In genomic region chr17:35213071-35213470, GRCm38 (mm10) we compare ENCODE assay signal across 46 mouse cellular contexts. TPM values are rescaled to one million over a fixed set of nuclear protein-coding genes. Genes with fewer than 3 reads are reported as not detected.
"Had no signal": no experiment of that assay in that cellular context is flagged by ENCODE, and none has a peak within 500 bp of the region (broad histone marks: within the 10 kb centered on the region; RNA-seq: fewer than 3 reads in every experiment).

No protein-coding gene starts in this region.

- H3K9me3 ChIP-seq: limb, embryonic 10.5 days; limb, embryonic 12.5 days; limb, embryonic 13.5 days; limb, embryonic 15.5 days; liver, embryonic 12.5 days; liver, embryonic 13.5 days; liver, embryonic 15.5 days; lung, embryonic 15.5 days; megakaryocyte, embryonic 14.5 days; midbrain, embryonic 10.5 days; midbrain, embryonic 12.5 days; midbrain, embryonic 13.5 days; midbrain, embryonic 15.5 days; neural tube, embryonic 12.5 days had no signal

- H3K36me3 ChIP-seq: limb, embryonic 10.5 days; limb, embryonic 12.5 days; limb, embryonic 13.5 days; limb, embryonic 15.5 days; liver, embryonic 12.5 days; liver, embryonic 13.5 days; liver, embryonic 15.5 days; lung, embryonic 15.5 days; midbrain, embryonic 12.5 days; midbrain, embryonic 13.5 days; midbrain, embryonic 15.5 days; neural tube, embryonic 12.5 days had no signal

- H3K9ac ChIP-seq: limb, embryonic 12.5 days; limb, embryonic 13.5 days; limb, embryonic 15.5 days; liver, embryonic 12.5 days; liver, embryonic 13.5 days; liver, embryonic 14.5 days; liver, embryonic 15.5 days; lung, embryonic 14.5 days; lung, embryonic 15.5 days; midbrain, embryonic 12.5 days; midbrain, embryonic 13.5 days; midbrain, embryonic 15.5 days; neural tube, embryonic 12.5 days had no signal

- H3K27ac ChIP-seq: limb, embryonic 10.5 days; limb, embryonic 12.5 days; limb, embryonic 13.5 days; limb, embryonic 15.5 days; liver, embryonic 12.5 days; liver, embryonic 13.5 days; liver, embryonic 14.5 days; liver, embryonic 15.5 days; lung, embryonic 15.5 days; macrophage; midbrain, embryonic 10.5 days; midbrain, embryonic 12.5 days; midbrain, embryonic 13.5 days; midbrain, embryonic 15.5 days; neural tube, embryonic 12.5 days had no signal

- ATAC-seq: liver, embryonic 12.5 days; lung, postnatal 0 days; midbrain, embryonic 13.5 days; midbrain, embryonic 15.5 days; midbrain, embryonic 16.5 days had no signal

- H3K27me3 ChIP-seq: limb, embryonic 12.5 days; limb, embryonic 13.5 days; limb, embryonic 15.5 days; liver, embryonic 13.5 days; lung, embryonic 15.5 days; megakaryocyte, embryonic 14.5 days; midbrain, embryonic 12.5 days; midbrain, embryonic 13.5 days; midbrain, embryonic 15.5 days; neural tube, embryonic 12.5 days had no signal

- DNase-seq: left cerebral cortex, postnatal 4 days; liver; liver, embryonic 13.5 days; lung, adult 18-20 months; lung, adult 2 months; lung, embryonic 14.5 days; lung, postnatal 10 days; lung, postnatal 14 days; lung, postnatal 36 days; lung, postnatal 4 days; midbrain, embryonic 14.5 days had no signal

- H3K4me3 ChIP-seq: limb, embryonic 10.5 days; limb, embryonic 12.5 days; limb, embryonic 13.5 days; limb, embryonic 15.5 days; liver, embryonic 12.5 days; liver, embryonic 13.5 days; liver, embryonic 15.5 days; lung, embryonic 15.5 days; megakaryocyte, embryonic 14.5 days; midbrain, embryonic 10.5 days; midbrain, embryonic 12.5 days; midbrain, embryonic 13.5 days; midbrain, embryonic 15.5 days; myocyte; neural tube, embryonic 12.5 days had no signal

- H3K4me2 ChIP-seq: limb, embryonic 12.5 days; limb, embryonic 13.5 days; limb, embryonic 15.5 days; liver, embryonic 11.5 days; liver, embryonic 12.5 days; liver, embryonic 13.5 days; liver, embryonic 15.5 days; lung, embryonic 14.5 days; lung, embryonic 15.5 days; midbrain, embryonic 11.5 days; midbrain, embryonic 12.5 days; midbrain, embryonic 13.5 days; midbrain, embryonic 15.5 days; neural tube, embryonic 12.5 days had no signal

- H3K4me1 ChIP-seq: limb, embryonic 12.5 days; limb, embryonic 13.5 days; limb, embryonic 15.5 days; lung, embryonic 15.5 days; midbrain, embryonic 12.5 days; midbrain, embryonic 13.5 days; midbrain, embryonic 15.5 days; neural tube, embryonic 12.5 days had no signal

RNA-seq across cellular contexts. Expression of gene Gm16181, which starts 7.6 kb away (rescaled TPM):
- total RNA-seq: left cerebral cortex, adult 8-10 months; left cerebral cortex, postnatal 10 days; left cerebral cortex, postnatal 14 days; left cerebral cortex, postnatal 25 days; left cerebral cortex, postnatal 36 days; left cerebral cortex, postnatal 4 days; megakaryocyte progenitor cell, adult 5-6 weeks; megakaryocyte-erythroid progenitor cell, adult 5-6 weeks; midbrain, postnatal 0 days had no signal
- polyA plus RNA-seq: limb, embryonic 11.5 days; limb, embryonic 14.5 days; liver, embryonic 11.5 days; liver, embryonic 16.5 days; lung, postnatal 0 days; macrophage; midbrain, embryonic 11.5 days; midbrain, embryonic 14.5 days; neural tube, embryonic 11.5 days; neural tube, embryonic 12.5 days had no signal

RNA-seq across cellular contexts. Expression of gene Lta, which starts 7.9 kb away (rescaled TPM):
- total RNA-seq: megakaryocyte progenitor cell, adult 5-6 weeks; megakaryocyte, adult 5-6 weeks; megakaryocyte-erythroid progenitor cell, adult 5-6 weeks; monocyte, adult 5-6 weeks had no signal
- polyA plus RNA-seq: limb, embryonic 10.5 days; limb, embryonic 12.5 days; limb, embryonic 13.5 days; limb, embryonic 15.5 days; liver, embryonic 11.5 days; liver, embryonic 12.5 days; liver, embryonic 16.5 days; lung, embryonic 16.5 days; macrophage; midbrain, embryonic 10.5 days; midbrain, embryonic 11.5 days; midbrain, embryonic 12.5 days; neural tube, embryonic 12.5 days had no signal

RNA-seq across cellular contexts. Expression of gene Tnf, which starts 11.3 kb away (rescaled TPM):
- total RNA-seq: left cerebral cortex, postnatal 14 days; left cerebral cortex, postnatal 25 days; midbrain, postnatal 0 days had no signal
- polyA plus RNA-seq: limb, embryonic 10.5 days; limb, embryonic 11.5 days; limb, embryonic 12.5 days; lung, embryonic 15.5 days; midbrain, embryonic 10.5 days; midbrain, embryonic 12.5 days; midbrain, embryonic 13.5 days; midbrain, embryonic 14.5 days; midbrain, embryonic 15.5 days; midbrain, embryonic 16.5 days; neural tube, embryonic 12.5 days had no signal

RNA-seq across cellular contexts. Expression of gene Ltb, which starts 18.8 kb away (rescaled TPM):
- polyA plus RNA-seq: lung, embryonic 14.5 days; midbrain, embryonic 11.5 days had no signal
